14 mouse cellular contexts compared by ENCODE assay signal in genomic region chr16:57502230-57502629, GRCm38 (mm10).
DNase-seq lines count a peak whose midpoint lies in the region; ATAC-seq and TF ChIP-seq lines count a peak whose summit lies in the region.
"Had no signal": no experiment of that assay in that cellular context is flagged by ENCODE, and none has a peak within 500 bp of the region (broad histone marks: within the 10 kb centered on the region; RNA-seq: fewer than 3 reads in every experiment).

No protein-coding gene starts in this region.

- H3K27me3 ChIP-seq in liver, embryonic 16.5 days (ENCODE audit: control insufficient read depth, insufficient read depth, low read depth, low read length), result no peaks in the 10 kb centered on the region
- H3K27me3 ChIP-seq in liver, embryonic 12.5 days (replicated peaks), result no peaks in the 10 kb centered on the region
- no peaks in the 10 kb centered on the region for H3K27me3 ChIP-seq in cerebellum, adult 2 months (ENCODE audit: control insufficient read depth, insufficient read depth, low read length)
- H3K27me3 ChIP-seq: heart, embryonic 15.5 days; hindbrain, embryonic 15.5 days; liver, embryonic 13.5 days had no signal

- no peak overlapping the region for H3K27ac ChIP-seq in liver, embryonic 16.5 days (ENCODE audit: low read length)
- no peak overlapping the region for H3K27ac ChIP-seq in liver, embryonic 12.5 days
- H3K27ac ChIP-seq in cerebellum, adult 2 months (ENCODE audit: insufficient read depth, low read length), result no peak overlapping the region
- H3K27ac ChIP-seq: heart, embryonic 15.5 days; hindbrain, embryonic 15.5 days; liver, embryonic 13.5 days; midbrain, embryonic 10.5 days had no signal

- no peaks in the 10 kb centered on the region for H3K36me3 ChIP-seq in liver, embryonic 16.5 days (ENCODE audit: control insufficient read depth, insufficient read depth)
- no peaks in the 10 kb centered on the region for H3K36me3 ChIP-seq in liver, embryonic 12.5 days
- H3K36me3 ChIP-seq: heart, embryonic 15.5 days; hindbrain, embryonic 15.5 days; liver, embryonic 13.5 days; midbrain, embryonic 10.5 days had no signal

- no peaks in the 10 kb centered on the region for H3K4me1 ChIP-seq in liver, embryonic 16.5 days (ENCODE audit: control insufficient read depth, low read depth, low read length)
- H3K4me1 ChIP-seq in liver, embryonic 12.5 days, result no peaks in the 10 kb centered on the region
- H3K4me1 ChIP-seq in cerebellum, adult 2 months (ENCODE audit: control insufficient read depth, insufficient read depth, low read length), result no peaks in the 10 kb centered on the region
- H3K4me1 ChIP-seq: hindbrain, embryonic 15.5 days; liver, embryonic 13.5 days had no signal

- peak; percentile 20 for DNase-seq in adrenal gland, adult 2 months
- no peak for DNase-seq in adrenal gland, postnatal 10 days
- DNase-seq in embryo, embryonic 11 days, result peak; percentile 25
- peak; percentile 42 for DNase-seq in mesoderm, embryonic 11.5 days (ENCODE audit: low read depth, low spot score)
- no peak for DNase-seq in cerebellum, adult 2 months
- DNase-seq: cerebellum, adult 18-20 months; gastrocnemius, postnatal 10 days; liver, embryonic 13.5 days had no signal

- no peak overlapping the region for H3K4me2 ChIP-seq in liver, embryonic 16.5 days (ENCODE audit: low read depth, low read length)
- H3K4me2 ChIP-seq in liver, embryonic 12.5 days, result no peak overlapping the region
- H3K4me2 ChIP-seq: heart, embryonic 15.5 days; hindbrain, embryonic 15.5 days; liver, embryonic 13.5 days had no signal

- no peak for TF ChIP-seq POLR2A in cerebellum, adult 2 months (IDR thresholded peaks at IDR 0.05; ENCODE audit: borderline replicate concordance, insufficient read depth, low read length)

- ATAC-seq in liver, embryonic 16.5 days (ENCODE audit: low read depth), result peak; percentile 50; the same call in 1 of the 2 replicates
- ATAC-seq in liver, embryonic 12.5 days, result no peak
- no peak for ATAC-seq in frontal cortex, adult (ENCODE audit: low TSS enrichment)

- TF ChIP-seq CTCF in cerebellum, adult 2 months (IDR thresholded peaks at IDR 0.05; ENCODE audit: borderline replicate concordance, insufficient read depth, low read depth, low read length), result no peak

- no peak overlapping the region for H3K9ac ChIP-seq in liver, embryonic 16.5 days (ENCODE audit: low read depth, low read length)
- H3K9ac ChIP-seq in liver, embryonic 12.5 days, result no peak overlapping the region
- H3K9ac ChIP-seq: heart, embryonic 15.5 days; hindbrain, embryonic 15.5 days; liver, embryonic 13.5 days had no signal

- no peak overlapping the region for H3K4me3 ChIP-seq in liver, embryonic 16.5 days (ENCODE audit: low read depth, low read length)
- H3K4me3 ChIP-seq in liver, embryonic 12.5 days, result no peak overlapping the region
- H3K4me3 ChIP-seq in cerebellum, adult 2 months (replicated peaks; ENCODE audit: insufficient read depth, low read depth, low read length), result no peak overlapping the region
- H3K4me3 ChIP-seq: heart, embryonic 15.5 days; hindbrain, embryonic 15.5 days; liver, embryonic 13.5 days; midbrain, embryonic 10.5 days had no signal

- no peaks in the 10 kb centered on the region for H3K9me3 ChIP-seq in liver, embryonic 16.5 days (replicated peaks; ENCODE audit: control insufficient read depth, low read length)
- no peaks in the 10 kb centered on the region for H3K9me3 ChIP-seq in liver, embryonic 12.5 days (replicated peaks)
- H3K9me3 ChIP-seq: heart, embryonic 15.5 days; hindbrain, embryonic 15.5 days; liver, embryonic 13.5 days; midbrain, embryonic 10.5 days had no signal

- 58% methylated on average over 2 of the region's 2 CpGs for WGBS in liver, embryonic 16.5 days (ENCODE audit: insufficient replicate concordance)
- WGBS in liver, embryonic 12.5 days (ENCODE audit: insufficient replicate concordance), result 59% methylated on average over 2 of the region's 2 CpGs
- WGBS in cerebellum, adult 2 months, result 39% methylated on average over 2 of the region's 2 CpGs

Comparison
In these comparisons a context has a peak if more than half of its experiments do, and no peak if none do; other contexts are left out.
1. DNase-seq: peak in adrenal gland, adult 2 months (single experiment), embryo, embryonic 11 days (single experiment) and mesoderm, embryonic 11.5 days (single experiment); none in adrenal gland, postnatal 10 days (single experiment) and cerebellum, adult 2 months (0 of 2).